Mouse (Mus musculus) small intestine, adult 2 months (tissue): ENCODE results near the gene Ubtf.
"Not testable (repeated sequence)": the region's sequence is repeated elsewhere in the genome, so short reads cannot be mapped to it uniquely, and the experiment has no call there.

Experiments
- CTCF ChIP-seq: fragments of 200-500 bp; IDR thresholded peaks from 2 replicates; pipeline ENCODE4 v1.5.1; 2012; ENCODE audit warnings: low read depth, mild to moderate bottlenecking, control low read depth, inconsistent platforms, low read length, moderate library complexity, mixed read lengths; ENCODE audit not compliant: insufficient replicate concordance, insufficient read length; ENCODE audit errors: extremely low read depth
- POLR2A ChIP-seq: fragments of 200-500 bp; IDR thresholded peaks from 2 replicates; pipeline ENCODE4 v1.6.1; 2012; ENCODE audit warnings: low read depth, mild to moderate bottlenecking, control low read depth, inconsistent platforms, low read length, moderate library complexity

DNA sequence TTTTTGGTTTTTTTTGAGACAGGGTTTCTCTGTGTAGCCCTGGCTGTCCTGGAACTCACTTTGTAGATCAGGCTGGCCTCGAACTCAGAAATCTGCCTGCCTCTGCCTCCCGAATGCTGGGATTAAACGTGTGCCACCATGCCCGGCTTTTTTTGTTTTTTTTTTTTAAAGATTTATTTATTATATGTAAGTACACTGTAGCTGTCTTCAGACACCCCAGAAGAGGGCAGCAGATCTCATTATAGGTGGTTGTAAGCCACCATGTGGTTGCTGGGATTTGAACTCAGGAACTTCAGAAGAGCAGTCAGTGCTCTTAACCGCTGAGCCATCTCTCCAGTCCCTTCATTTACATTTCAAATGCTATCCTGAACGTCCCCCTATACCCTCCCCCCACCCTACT is 39.3 kb downstream of the Ubtf start:
- not testable (repeated sequence) for TF ChIP-seq CTCF, POLR2A
